ENCODE assay signal across 9 mouse cellular contexts in genomic region chr17:28007179-28007811, GRCm38 (mm10).
DNase-seq lines count a peak whose midpoint lies in the region; ATAC-seq lines count a peak whose summit lies in the region.
"Had no signal": no experiment of that assay in that cellular context is flagged by ENCODE, and none has a peak within 500 bp of the region (broad histone marks: within the 10 kb centered on the region; RNA-seq: fewer than 3 reads in every experiment).

No protein-coding gene starts in this region.

- H3K79me2 ChIP-seq in macrophage (ENCODE audit: inconsistent target), result peaks cover 33% of the 10 kb centered on the region; the same call in 1 of the 2 replicates

- H3K27me3 ChIP-seq in forebrain, embryonic 11.5 days (ENCODE audit: control insufficient read depth, insufficient read depth, low read length), result no peaks in the 10 kb centered on the region
- H3K27me3 ChIP-seq in stomach, embryonic 14.5 days (ENCODE audit: control insufficient read depth, insufficient read depth, low read length), result no peaks in the 10 kb centered on the region
- H3K27me3 ChIP-seq: CH12.LX had no signal

- 0 out of 2 replicates have a peak overlapping the region, but pooled peaks have one; percentile 15 for H3K4me2 ChIP-seq in forebrain, embryonic 11.5 days (ENCODE audit: low read depth, low read length, severe bottlenecking)
- H3K4me2 ChIP-seq in stomach, embryonic 14.5 days (replicated peaks; ENCODE audit: low read depth, low read length), result peak overlapping the region; percentile 48

- no peaks in the 10 kb centered on the region; the same call in 1 of the 2 replicates for H3K36me3 ChIP-seq in forebrain, embryonic 11.5 days (ENCODE audit: control insufficient read depth, insufficient read depth, low read length)
- H3K36me3 ChIP-seq in macrophage (ENCODE audit: inconsistent target), result peaks cover 23% of the 10 kb centered on the region; the same call in 1 of the 2 replicates
- peaks cover 3% of the 10 kb centered on the region; the same call in 1 of the 2 replicates for H3K36me3 ChIP-seq in stomach, embryonic 14.5 days (ENCODE audit: control insufficient read depth, insufficient read depth, low read length)

- H3K4me1 ChIP-seq in forebrain, embryonic 11.5 days (replicated peaks; ENCODE audit: control insufficient read depth, insufficient read depth, low read length), result peaks cover 13% of the 10 kb centered on the region
- H3K4me1 ChIP-seq in stomach, embryonic 14.5 days (ENCODE audit: control insufficient read depth, insufficient read depth, low read length), result peaks cover 48% of the 10 kb centered on the region

- H3K9ac ChIP-seq in forebrain, embryonic 11.5 days (ENCODE audit: low read length), result peak overlapping the region; percentile 37; the same call in 1 of the 2 replicates
- H3K9ac ChIP-seq in stomach, embryonic 14.5 days (replicated peaks; ENCODE audit: low read depth, low read length), result peak overlapping the region; percentile 47

- peak; percentile 32 for DNase-seq in ovary, adult 18-20 months (ENCODE audit: low spot score)
- DNase-seq in ovary, postnatal 14 days (ENCODE audit: low spot score), result no peak
- DNase-seq in forebrain, embryonic 11.5 days (ENCODE audit: low spot score), result peak; percentile 62
- DNase-seq in heart, postnatal 10 days, result peak; percentile 85 to 87
- DNase-seq in kidney, postnatal 14 days, result peak; percentile 86
- no peak for DNase-seq in right cerebral cortex, adult 18-20 months

- ATAC-seq in forebrain, embryonic 11.5 days (replicated peaks; ENCODE audit: low FRiP score), result no peak
- ATAC-seq in stomach, embryonic 14.5 days (ENCODE audit: insufficient number of reproducible peaks, insufficient read depth, low FRiP score, low read depth), result peak; percentile 53; the same call in 1 of the 2 replicates

- no peak overlapping the region for H3K4me3 ChIP-seq in forebrain, embryonic 11.5 days (ENCODE audit: low read depth, low read length)
- H3K4me3 ChIP-seq in macrophage (ENCODE audit: inconsistent target), result peak overlapping the region; percentile 26; the same call in 1 of the 2 replicates
- H3K4me3 ChIP-seq in stomach, embryonic 14.5 days (ENCODE audit: low read depth, low read length), result peak overlapping the region; percentile 17

- H3K9me3 ChIP-seq in forebrain, embryonic 11.5 days (ENCODE audit: control insufficient read depth, low read length), result no peaks in the 10 kb centered on the region
- H3K9me3 ChIP-seq in stomach, embryonic 14.5 days (ENCODE audit: control insufficient read depth, low read depth, low read length), result no peaks in the 10 kb centered on the region

- WGBS in forebrain, embryonic 11.5 days, result 24% methylated on average over 29 of the region's 29 CpGs
- WGBS in macrophage (ENCODE audit: missing documents), result 4% methylated on average over 29 of the region's 29 CpGs
- WGBS in stomach, embryonic 14.5 days, result 3% methylated on average over 29 of the region's 29 CpGs

- intact Hi-C loops in heart, postnatal 10 days (cut with DNase I), result loop anchor here (5.0 kb wide), 1 partner anchor 40 kb away; no protein-coding TSS in a partner anchor

- peak overlapping the region; percentile 50 for H3K27ac ChIP-seq in forebrain, embryonic 11.5 days (ENCODE audit: low read depth, low read length)
- peak overlapping the region; percentile 85 for H3K27ac ChIP-seq in macrophage
- H3K27ac ChIP-seq in stomach, embryonic 14.5 days (ENCODE audit: low read length), result peak overlapping the region; percentile 88

Comparison
In these comparisons a context has a peak if more than half of its experiments do, and no peak if none do; other contexts are left out.
1. DNase-seq: peak in ovary, adult 18-20 months (single experiment), forebrain, embryonic 11.5 days (single experiment), heart, postnatal 10 days (2 of 2) and kidney, postnatal 14 days (single experiment); none in ovary, postnatal 14 days (single experiment) and right cerebral cortex, adult 18-20 months (single experiment).
2. Peak in every context shown above with its lines, with median percentiles within 50 percentile points of each other: H3K27ac ChIP-seq.